ENCODE assay signal across 8 mouse cellular contexts in the genomic region with DNA sequence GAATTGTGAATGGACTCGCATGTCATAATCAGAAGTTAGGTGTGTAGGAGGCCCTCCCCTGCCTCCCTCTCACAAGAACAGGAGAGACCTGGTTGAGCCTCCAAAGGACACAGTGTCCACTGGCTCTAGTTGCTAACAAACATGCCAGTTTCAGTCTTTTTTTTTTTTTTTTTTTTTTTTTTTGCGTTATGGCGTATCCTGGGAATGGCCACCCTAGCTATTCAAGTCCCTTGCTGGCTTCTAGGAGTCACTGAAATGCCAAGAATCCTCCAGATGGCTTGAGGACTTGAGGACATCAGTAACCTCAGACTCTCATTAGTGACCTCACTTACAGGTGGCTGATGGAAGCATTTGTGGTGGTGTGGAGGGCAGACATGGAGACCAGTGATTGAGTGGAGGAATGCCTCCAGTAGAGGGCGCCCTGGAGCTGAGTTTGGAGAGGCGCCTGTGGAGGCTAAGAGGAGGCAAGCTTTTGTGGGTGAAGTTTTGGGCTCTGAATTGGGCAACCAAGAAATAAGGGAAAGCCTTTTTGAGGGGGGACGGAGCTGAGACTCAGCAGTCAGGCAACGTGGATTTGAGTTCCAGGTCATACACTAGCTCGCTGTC.
DNase-seq lines count a peak whose midpoint lies in the region; ATAC-seq and TF ChIP-seq lines count a peak whose summit lies in the region.

No protein-coding gene starts in this region.

- ATAC-seq in cerebellum, adult (ENCODE audit: insufficient number of reproducible peaks, low FRiP score, low TSS enrichment) = no peak

- peak; percentile 59 for TF ChIP-seq CTCF in cerebellum, adult 2 months (IDR thresholded peaks at IDR 0.05; ENCODE audit: borderline replicate concordance, insufficient read depth, low read depth, low read length)

- H3K27ac ChIP-seq in cerebellum, adult 2 months (ENCODE audit: insufficient read depth, low read length) = no peak overlapping the region

- no peak overlapping the region for H3K4me3 ChIP-seq in cerebellum, adult 2 months (replicated peaks; ENCODE audit: insufficient read depth, low read depth, low read length)

- DNase-seq in cerebellum, adult 2 months = peak; percentile 20 to 53
- DNase-seq in ovary, postnatal 14 days (ENCODE audit: low spot score) = peak; percentile 46
- DNase-seq in ovary, postnatal 10 days (ENCODE audit: low spot score) = no peak
- peak; percentile 71 for DNase-seq in embryo, embryonic 10 days (ENCODE audit: low spot score)
- DNase-seq in layer of hippocampus, adult 11-12 months (ENCODE audit: low spot score) = peak; percentile 75
- peak; percentile 67 for DNase-seq in lung, postnatal 10 days
- DNase-seq in spleen, adult 18-20 months = peak; percentile 23 to 66

- WGBS in cerebellum, adult 2 months = 58% methylated on average over 8 of the region's 8 CpGs

- H3K4me1 ChIP-seq in cerebellum, adult 2 months (ENCODE audit: control insufficient read depth, insufficient read depth, low read length) = no peaks in the 10 kb centered on the region

- no peak for TF ChIP-seq POLR2A in cerebellum, adult 2 months (IDR thresholded peaks at IDR 0.05; ENCODE audit: borderline replicate concordance, insufficient read depth, low read length)

- no peaks in the 10 kb centered on the region for H3K27me3 ChIP-seq in cerebellum, adult 2 months (ENCODE audit: control insufficient read depth, insufficient read depth, low read length)
